Mouse (Mus musculus): ENCODE measurements at regions not wholly inside any gene's neighbourhood (a gene's known extent, or its start where the extent isn't known, plus 50 kb on each side); places are given as distances from the start of the nearest gene placed in this dataset.
"Not testable (repeated sequence)": the region's sequence is repeated elsewhere in the genome, so short reads cannot be mapped to it uniquely, and the experiment has no call there.

GRCm38 (mm10) chr13:83749376-83750150 lies 245.7 kb downstream of the Mef2c start:
- Histone ChIP-seq H3K4me3 (replicated peaks) (no peak overlapping the region), H3K27me3 (peaks cover 17% of the 10 kb centered on the region), H3K36me3 (no peaks in the 10 kb centered on the region), H3K9ac (no peak overlapping the region), H3K4me1 (replicated peaks) (no peaks in the 10 kb centered on the region), H3K27ac (no peak overlapping the region), H3K9me3 (replicated peaks) (no peaks in the 10 kb centered on the region), H3K4me2 (no peak overlapping the region)
- ATAC-seq (ENCODE audit: low read depth) (no peak), DNase-seq (no peak)
- WGBS (ENCODE audit: insufficient replicate concordance), result 56% methylated on average over 8 of the region's 8 CpGs

GRCm38 (mm10) chr13:83750437-83750836 lies 246.6 kb downstream of the Mef2c start:
- WGBS (ENCODE audit: insufficient replicate concordance), result 39% methylated on average over 4 of the region's 4 CpGs
- ATAC-seq (ENCODE audit: low read depth) (no peak), DNase-seq (no peak)
- Histone ChIP-seq H3K4me2 (no peak overlapping the region), H3K27ac (no peak overlapping the region), H3K36me3 (no peaks in the 10 kb centered on the region), H3K4me3 (replicated peaks) (no peak overlapping the region), H3K4me1 (replicated peaks) (no peaks in the 10 kb centered on the region), H3K27me3 (peaks cover 8% of the 10 kb centered on the region), H3K9me3 (replicated peaks) (no peaks in the 10 kb centered on the region), H3K9ac (no peak overlapping the region)

- Histone ChIP-seq H3K4me3 (replicated peaks) (no peak overlapping the region), H3K27ac (no peak overlapping the region), H3K36me3 (no peaks in the 10 kb centered on the region), H3K9ac (no peak overlapping the region), H3K27me3 (no peaks in the 10 kb centered on the region), H3K4me1 (replicated peaks) (no peaks in the 10 kb centered on the region), H3K4me2 (no peak overlapping the region), H3K9me3 (replicated peaks) (no peaks in the 10 kb centered on the region)
- ATAC-seq (ENCODE audit: low read depth), result no peak
- WGBS (ENCODE audit: insufficient replicate concordance), result 74% methylated on average over 14 of the region's 14 CpGs
- DNase-seq, result no peak
These were observed 256.7 kb downstream of the Mef2c start for GRCm38 (mm10) chr13:83760387-83761170.

GRCm38 (mm10) chr13:83762484-83762883 lies 258.6 kb downstream of the Mef2c start:
- H3K9me3 ChIP-seq (replicated peaks), result no peaks in the 10 kb centered on the region
- H3K27me3 ChIP-seq, result no peaks in the 10 kb centered on the region
- H3K4me3 ChIP-seq (replicated peaks), result no peak overlapping the region
- H3K36me3 ChIP-seq, result no peaks in the 10 kb centered on the region
- no peak overlapping the region for H3K4me2 ChIP-seq
- H3K27ac ChIP-seq, result no peak overlapping the region
- 70% methylated on average over 1 of the region's 1 CpGs for WGBS (ENCODE audit: insufficient replicate concordance)
- H3K4me1 ChIP-seq (replicated peaks), result no peaks in the 10 kb centered on the region
- DNase-seq, result no peak
- no peak for ATAC-seq (ENCODE audit: low read depth)
- H3K9ac ChIP-seq, result no peak overlapping the region

- H3K4me2 ChIP-seq; H3K27me3 ChIP-seq; H3K9ac ChIP-seq; ATAC-seq (ENCODE audit: low read depth); H3K4me1 ChIP-seq (replicated peaks); H3K27ac ChIP-seq; H3K4me3 ChIP-seq (replicated peaks); DNase-seq; H3K36me3 ChIP-seq; H3K9me3 ChIP-seq (replicated peaks): not testable (repeated sequence)
- WGBS (ENCODE audit: insufficient replicate concordance), result 48% methylated on average over 5 of the region's 5 CpGs
These were observed 259.5 kb downstream of the Mef2c start for GRCm38 (mm10) chr13:83763288-83763687.

GRCm38 (mm10) chr13:83785643-83786042 lies 281.8 kb downstream of the Mef2c start:
- no peak for DNase-seq
- Histone ChIP-seq H3K27ac (no peak overlapping the region), H3K4me3 (replicated peaks) (no peak overlapping the region), H3K4me1 (replicated peaks) (no peaks in the 10 kb centered on the region), H3K4me2 (no peak overlapping the region), H3K27me3 (no peaks in the 10 kb centered on the region), H3K9ac (no peak overlapping the region), H3K9me3 (replicated peaks) (no peaks in the 10 kb centered on the region), H3K36me3 (no peaks in the 10 kb centered on the region)
- no peak for ATAC-seq (ENCODE audit: low read depth)

GRCm38 (mm10) chr13:83809535-83809934 lies 305.7 kb downstream of the Mef2c start:
- Histone ChIP-seq H3K9ac (no peak overlapping the region), H3K4me2 (no peak overlapping the region), H3K36me3 (no peaks in the 10 kb centered on the region), H3K27ac (no peak overlapping the region), H3K27me3 (no peaks in the 10 kb centered on the region), H3K9me3 (replicated peaks) (no peaks in the 10 kb centered on the region), H3K4me3 (replicated peaks) (no peak overlapping the region), H3K4me1 (replicated peaks) (no peaks in the 10 kb centered on the region)
- 43% methylated on average over 1 of the region's 1 CpGs for WGBS (ENCODE audit: insufficient replicate concordance)
- DNase-seq, result no peak
- ATAC-seq (ENCODE audit: low read depth), result no peak

GRCm38 (mm10) chr13:83820291-83820690 lies 316.5 kb downstream of the Mef2c start:
- DNase-seq (no peak), ATAC-seq (ENCODE audit: low read depth) (no peak)
- no peak overlapping the region for H3K4me3 ChIP-seq (replicated peaks)
- no peaks in the 10 kb centered on the region for H3K4me1 ChIP-seq (replicated peaks)
- no peaks in the 10 kb centered on the region for H3K27me3 ChIP-seq
- WGBS (ENCODE audit: insufficient replicate concordance), result 57% methylated on average over 4 of the region's 4 CpGs
- H3K9me3 ChIP-seq (replicated peaks), result no peaks in the 10 kb centered on the region
- no peak overlapping the region for H3K4me2 ChIP-seq
- H3K36me3 ChIP-seq, result no peaks in the 10 kb centered on the region
- no peak overlapping the region for H3K27ac ChIP-seq
- H3K9ac ChIP-seq, result no peak overlapping the region

GRCm38 (mm10) chr13:83820721-83821120 lies 316.9 kb downstream of the Mef2c start:
- Histone ChIP-seq H3K9me3 (replicated peaks) (no peaks in the 10 kb centered on the region), H3K4me1 (replicated peaks) (no peaks in the 10 kb centered on the region), H3K4me2 (no peak overlapping the region), H3K9ac (no peak overlapping the region), H3K36me3 (no peaks in the 10 kb centered on the region), H3K27ac (no peak overlapping the region), H3K4me3 (replicated peaks) (no peak overlapping the region), H3K27me3 (no peaks in the 10 kb centered on the region)
- DNase-seq, result no peak
- 59% methylated on average over 3 of the region's 3 CpGs for WGBS (ENCODE audit: insufficient replicate concordance)
- no peak for ATAC-seq (ENCODE audit: low read depth)

GRCm38 (mm10) chr13:83824926-83825325 lies 321.1 kb downstream of the Mef2c start:
- H3K27ac ChIP-seq, result no peak overlapping the region
- DNase-seq (no peak), ATAC-seq (ENCODE audit: low read depth) (no peak)
- H3K9ac ChIP-seq, result no peak overlapping the region
- no peaks in the 10 kb centered on the region for H3K36me3 ChIP-seq
- H3K4me2 ChIP-seq, result no peak overlapping the region
- H3K27me3 ChIP-seq, result no peaks in the 10 kb centered on the region
- H3K4me3 ChIP-seq (replicated peaks), result no peak overlapping the region
- no peaks in the 10 kb centered on the region for H3K4me1 ChIP-seq (replicated peaks)
- H3K9me3 ChIP-seq (replicated peaks), result no peaks in the 10 kb centered on the region
- 56% methylated on average over 4 of the region's 4 CpGs for WGBS (ENCODE audit: insufficient replicate concordance)

GRCm38 (mm10) chr13:83826841-83827463 lies 323.1 kb downstream of the Mef2c start:
- ATAC-seq (ENCODE audit: low read depth), result no peak
- no peak overlapping the region for H3K27ac ChIP-seq
- WGBS (ENCODE audit: insufficient replicate concordance), result 68% methylated on average over 4 of the region's 4 CpGs
- no peak overlapping the region for H3K9ac ChIP-seq
- H3K4me3 ChIP-seq (replicated peaks), result no peak overlapping the region
- no peaks in the 10 kb centered on the region for H3K9me3 ChIP-seq (replicated peaks)
- H3K4me1 ChIP-seq (replicated peaks), result no peaks in the 10 kb centered on the region
- DNase-seq, result no peak
- H3K27me3 ChIP-seq, result no peaks in the 10 kb centered on the region
- no peaks in the 10 kb centered on the region for H3K36me3 ChIP-seq
- H3K4me2 ChIP-seq, result no peak overlapping the region
